Mouse (Mus musculus): ENCODE results near the gene Timm17b. TPM values are rescaled to one million over a fixed set of nuclear protein-coding genes. Genes with fewer than 3 reads are reported as not detected.

Gene Timm17b
- polyA plus RNA-seq, 1 experiment from 2014 or later, result 117 TPM

Other genes starting within 250 kb of the Timm17b start
- 6.6 and 6.8 TPM in 2 replicates for gene Prickle3, start 242.1 kb upstream of the Timm17b start, polyA plus RNA-seq (2016; fragmentation: Nextera tagmentation; extraction: Ambion mirVana)
- 147 and 155 TPM in 2 replicates for gene Plp2, start 228.0 kb upstream of the Timm17b start, polyA plus RNA-seq (2016; fragmentation: Nextera tagmentation; extraction: Ambion mirVana)
- gene Magix, start 218.1 kb upstream of the Timm17b start, polyA plus RNA-seq (2016; fragmentation: Nextera tagmentation; extraction: Ambion mirVana), result 0.18 TPM in 2 replicates
- gene Gpkow, start 202.2 kb upstream of the Timm17b start, polyA plus RNA-seq (2016; fragmentation: Nextera tagmentation; extraction: Ambion mirVana), result 35.5 and 36.4 TPM in 2 replicates
- gene Wdr45, start 185.0 kb upstream of the Timm17b start, polyA plus RNA-seq (2016; fragmentation: Nextera tagmentation; extraction: Ambion mirVana), result 21.6 and 22.4 TPM in 2 replicates
- not detected in 2 replicates for gene Gm45208, start 177.1 kb upstream of the Timm17b start, polyA plus RNA-seq (2016; fragmentation: Nextera tagmentation; extraction: Ambion mirVana)
- gene Praf2, start 170.9 kb upstream of the Timm17b start, polyA plus RNA-seq (2016; fragmentation: Nextera tagmentation; extraction: Ambion mirVana), result 43.5 and 44.3 TPM in 2 replicates
- gene Ccdc120, start 148.5 kb upstream of the Timm17b start, polyA plus RNA-seq (2016; fragmentation: Nextera tagmentation; extraction: Ambion mirVana), result 6.6 and 8.2 TPM in 2 replicates
- 22.3 TPM in 2 replicates for gene Tfe3, start 136.8 kb upstream of the Timm17b start, polyA plus RNA-seq (2016; fragmentation: Nextera tagmentation; extraction: Ambion mirVana)
- 32.0 and 32.2 TPM in 2 replicates for gene Gripap1, start 109.6 kb upstream of the Timm17b start, polyA plus RNA-seq (2016; fragmentation: Nextera tagmentation; extraction: Ambion mirVana)
- gene Kcnd1, start 77.1 kb upstream of the Timm17b start, polyA plus RNA-seq (2016; fragmentation: Nextera tagmentation; extraction: Ambion mirVana), result 1.4 and 1.9 TPM in 2 replicates
- gene Otud5, start 58.0 kb upstream of the Timm17b start, polyA plus RNA-seq (2016; fragmentation: Nextera tagmentation; extraction: Ambion mirVana), result 41.1 and 41.2 TPM in 2 replicates
- gene Pim2, start 21.1 kb upstream of the Timm17b start, polyA plus RNA-seq (2016; fragmentation: Nextera tagmentation; extraction: Ambion mirVana), result 6.4 and 6.8 TPM in 2 replicates
- gene Slc35a2, start 15.3 kb upstream of the Timm17b start, polyA plus RNA-seq (2016; fragmentation: Nextera tagmentation; extraction: Ambion mirVana), result 25.9 and 26.8 TPM in 2 replicates
- gene Pqbp1, start 88 bp upstream of the Timm17b start, polyA plus RNA-seq (2016; fragmentation: Nextera tagmentation; extraction: Ambion mirVana), result 83.8 and 91.4 TPM in 2 replicates
- gene Gm10491, start 8.5 kb downstream of the Timm17b start, polyA plus RNA-seq (2016; fragmentation: Nextera tagmentation; extraction: Ambion mirVana), result not detected in 2 replicates
- not detected in 2 replicates for gene Gm10490, start 10.2 kb downstream of the Timm17b start, polyA plus RNA-seq (2016; fragmentation: Nextera tagmentation; extraction: Ambion mirVana)
- 0.39 and 0.40 TPM in 2 replicates for gene Pcsk1n, start 20.5 kb downstream of the Timm17b start, polyA plus RNA-seq (2016; fragmentation: Nextera tagmentation; extraction: Ambion mirVana)
- gene Eras, start 29.2 kb downstream of the Timm17b start, polyA plus RNA-seq (2016; fragmentation: Nextera tagmentation; extraction: Ambion mirVana), result not detected in 2 replicates
- 30.9 and 32.9 TPM in 2 replicates for gene Hdac6, start 48.5 kb downstream of the Timm17b start, polyA plus RNA-seq (2016; fragmentation: Nextera tagmentation; extraction: Ambion mirVana)
- 4.4 and 6.4 TPM in 2 replicates for gene Gata1, start 78.7 kb downstream of the Timm17b start, polyA plus RNA-seq (2016; fragmentation: Nextera tagmentation; extraction: Ambion mirVana)
- gene Glod5, start 119.1 kb downstream of the Timm17b start, polyA plus RNA-seq (2016; fragmentation: Nextera tagmentation; extraction: Ambion mirVana), result 0.30 TPM in 1 of 2 replicates, not detected in the other
- gene Suv39h1, start 175.4 kb downstream of the Timm17b start, polyA plus RNA-seq (2016; fragmentation: Nextera tagmentation; extraction: Ambion mirVana), result 42.8 and 46.2 TPM in 2 replicates
- gene Was, start 191.1 kb downstream of the Timm17b start, polyA plus RNA-seq (2016; fragmentation: Nextera tagmentation; extraction: Ambion mirVana), result 0.31 TPM in 1 of 2 replicates, not detected in the other
- 26.7 and 28.5 TPM in 2 replicates for gene Wdr13, start 233.5 kb downstream of the Timm17b start, polyA plus RNA-seq (2016; fragmentation: Nextera tagmentation; extraction: Ambion mirVana)
- gene Rbm3, start 246.5 kb downstream of the Timm17b start, polyA plus RNA-seq (2016; fragmentation: Nextera tagmentation; extraction: Ambion mirVana), result 326 and 330 TPM in 2 replicates